Mouse (Mus musculus): Measurements from ENCODE around the gene Scgb3a1.
A peak's percentile ranks its signal among the peaks of the same experiment; 100 is the strongest.

The Scgb3a1 gene

DNA sequence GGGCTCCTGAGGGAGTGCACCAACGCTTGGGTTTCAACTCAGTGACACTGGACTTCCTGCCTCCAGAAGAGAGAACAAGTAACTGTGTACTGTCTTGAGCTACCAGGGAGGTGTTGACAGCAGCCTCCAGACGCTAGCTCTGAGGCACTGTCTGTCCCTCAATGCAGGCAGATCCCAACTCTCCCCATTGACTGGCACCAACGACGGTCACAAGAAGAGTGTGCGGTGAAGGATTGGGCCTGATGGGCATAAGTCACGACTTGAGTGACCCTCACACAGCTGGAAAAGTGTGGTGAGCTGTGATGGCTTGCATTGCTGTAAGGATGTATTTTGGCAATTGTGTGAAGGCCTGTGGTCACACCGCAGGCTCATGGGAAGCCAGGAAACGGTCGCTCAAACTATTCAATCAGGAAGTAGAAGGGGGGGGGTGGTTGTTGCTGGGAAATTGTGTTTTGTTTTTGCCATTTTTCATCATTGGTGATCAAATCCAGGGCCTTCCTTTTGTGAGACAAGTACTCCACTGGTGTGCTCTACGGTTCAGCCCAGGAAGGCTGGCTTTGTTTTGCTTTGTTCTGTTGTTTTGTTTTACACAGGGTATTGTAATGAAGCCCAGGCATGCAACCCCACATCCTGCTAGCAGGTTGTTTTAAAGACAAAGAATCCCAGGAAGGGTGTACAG is 4.5 kb upstream of the Scgb3a1 start:
- no peak for DNase-seq (ENCODE audit: low read depth, low spot score)

DNA sequence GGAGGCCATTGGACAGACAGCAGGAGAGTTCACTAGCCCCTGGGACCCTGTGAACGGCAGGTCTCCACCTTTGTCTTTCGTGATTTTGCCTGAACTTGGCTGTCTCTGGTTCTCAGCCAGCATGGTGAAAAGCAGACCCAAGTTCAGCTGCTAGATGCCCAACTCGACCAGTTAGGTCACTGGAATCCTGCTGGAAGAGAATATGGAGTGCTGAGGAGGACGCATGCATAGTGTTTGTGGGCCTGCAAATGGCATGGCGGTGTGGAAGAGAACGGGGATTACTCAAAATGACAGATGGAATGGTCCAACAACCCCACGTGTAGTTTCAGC is 4.0 kb upstream of the Scgb3a1 start:
- DNase-seq (ENCODE audit: low read depth, low spot score) = no peak

DNA sequence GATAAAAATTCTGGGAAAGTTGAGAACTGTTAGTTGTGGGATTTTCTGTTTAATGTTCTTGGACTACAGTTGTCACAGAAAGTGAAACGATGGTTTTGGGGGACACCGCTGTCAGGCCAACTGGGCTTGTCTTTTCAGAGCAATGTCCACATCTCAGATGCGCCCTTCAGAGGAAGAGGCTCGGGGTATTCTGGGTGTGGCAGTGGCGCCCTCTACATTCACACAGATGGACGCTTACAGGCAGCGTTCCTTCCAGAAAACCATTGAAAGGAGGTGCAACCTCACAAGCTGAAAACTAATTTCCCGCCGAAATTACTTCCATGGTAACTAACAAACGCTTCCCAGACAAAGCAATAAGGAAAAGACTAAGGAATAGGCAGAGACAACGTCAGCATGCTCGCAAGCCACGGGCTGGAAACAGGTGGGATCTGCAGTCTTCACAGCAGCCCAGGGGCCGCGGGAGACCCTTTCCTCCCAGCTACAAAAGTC is 1.1 kb upstream of the Scgb3a1 start:
- no peak for DNase-seq (ENCODE audit: low read depth, low spot score)

DNA sequence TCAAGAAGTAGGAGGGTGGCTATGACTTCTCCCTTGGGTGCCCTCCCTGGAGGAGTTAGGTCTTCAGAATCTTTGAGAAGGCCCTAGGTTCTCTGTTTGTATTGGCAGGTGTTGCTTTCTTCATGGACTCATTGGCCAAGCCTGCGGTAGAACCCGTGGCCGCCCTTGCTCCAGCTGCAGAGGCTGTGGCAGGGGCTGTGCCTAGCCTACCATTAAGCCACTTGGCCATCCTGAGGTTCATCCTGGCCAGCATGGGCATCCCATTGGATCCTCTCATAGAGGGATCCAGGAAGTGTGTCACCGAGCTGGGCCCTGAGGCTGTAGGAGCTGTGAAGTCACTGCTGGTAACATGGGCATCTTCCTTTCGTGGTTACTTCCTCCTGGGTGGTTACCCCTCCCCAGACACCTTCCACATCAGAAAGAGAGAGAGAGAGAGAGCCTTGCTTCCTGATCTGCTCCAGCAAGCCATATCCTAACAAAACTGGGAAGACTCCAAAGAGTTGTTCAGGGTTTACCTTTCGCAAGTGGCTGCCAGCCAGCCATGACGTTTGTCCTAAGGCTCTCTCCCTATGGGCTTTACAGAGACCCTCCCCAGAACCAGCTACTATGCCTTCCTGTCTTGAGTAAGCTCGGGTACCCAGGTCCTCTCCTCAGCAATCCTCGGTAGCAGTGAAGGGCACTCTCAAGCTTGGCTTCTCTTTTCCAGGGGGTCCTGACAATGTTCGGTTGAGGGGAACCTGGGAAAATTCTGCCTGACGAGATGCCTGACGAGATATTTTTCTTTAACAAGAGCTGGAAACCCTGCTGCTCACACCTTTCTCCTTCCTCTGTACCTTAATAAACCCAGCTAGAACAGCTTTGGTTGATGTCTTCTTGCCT is 1.1 kb downstream of the Scgb3a1 start:
- DNase-seq (ENCODE audit: low read depth, low spot score) = no peak

DNA sequence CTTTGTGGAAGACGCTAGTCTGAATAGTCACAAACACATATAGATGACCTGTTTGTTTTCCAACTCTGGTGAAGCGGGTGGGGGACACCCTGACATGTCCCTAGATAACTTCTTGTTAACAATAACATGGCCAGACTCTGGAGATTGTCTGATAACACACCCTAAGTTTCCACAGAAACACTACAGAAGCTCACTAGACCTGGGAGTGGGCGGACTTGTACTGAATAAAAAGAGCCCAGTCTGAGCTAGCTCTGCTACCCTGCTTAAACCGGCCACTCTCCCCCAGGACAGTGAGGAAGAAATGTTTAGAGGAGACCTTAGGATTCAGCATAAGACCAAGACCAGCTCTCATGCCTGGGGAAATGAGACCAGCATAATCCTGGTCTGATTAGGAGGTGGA is 2.1 kb downstream of the Scgb3a1 start:
- no peak for DNase-seq (ENCODE audit: low read depth, low spot score)

DNA sequence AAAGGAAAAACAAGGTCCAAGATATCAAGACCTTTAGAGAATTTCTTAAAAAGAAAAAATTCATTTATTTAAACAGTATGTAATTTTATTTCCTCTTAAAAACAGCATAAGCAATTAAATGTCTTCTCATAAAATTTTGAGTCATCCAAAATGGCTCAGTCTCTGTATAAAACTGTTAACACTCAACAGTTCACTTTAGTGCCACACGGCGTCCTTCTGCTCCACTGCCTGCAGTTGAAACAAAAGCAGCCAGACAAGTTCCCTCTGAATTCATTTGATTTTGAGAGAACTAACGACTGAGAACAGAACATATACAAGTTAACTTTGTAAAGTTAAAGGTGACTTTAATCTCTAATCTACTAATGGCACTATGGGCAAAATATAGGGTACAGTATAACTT is 10.0 kb downstream of the Scgb3a1 start:
- DNase-seq (ENCODE audit: low read depth, low spot score) = no peak

DNA sequence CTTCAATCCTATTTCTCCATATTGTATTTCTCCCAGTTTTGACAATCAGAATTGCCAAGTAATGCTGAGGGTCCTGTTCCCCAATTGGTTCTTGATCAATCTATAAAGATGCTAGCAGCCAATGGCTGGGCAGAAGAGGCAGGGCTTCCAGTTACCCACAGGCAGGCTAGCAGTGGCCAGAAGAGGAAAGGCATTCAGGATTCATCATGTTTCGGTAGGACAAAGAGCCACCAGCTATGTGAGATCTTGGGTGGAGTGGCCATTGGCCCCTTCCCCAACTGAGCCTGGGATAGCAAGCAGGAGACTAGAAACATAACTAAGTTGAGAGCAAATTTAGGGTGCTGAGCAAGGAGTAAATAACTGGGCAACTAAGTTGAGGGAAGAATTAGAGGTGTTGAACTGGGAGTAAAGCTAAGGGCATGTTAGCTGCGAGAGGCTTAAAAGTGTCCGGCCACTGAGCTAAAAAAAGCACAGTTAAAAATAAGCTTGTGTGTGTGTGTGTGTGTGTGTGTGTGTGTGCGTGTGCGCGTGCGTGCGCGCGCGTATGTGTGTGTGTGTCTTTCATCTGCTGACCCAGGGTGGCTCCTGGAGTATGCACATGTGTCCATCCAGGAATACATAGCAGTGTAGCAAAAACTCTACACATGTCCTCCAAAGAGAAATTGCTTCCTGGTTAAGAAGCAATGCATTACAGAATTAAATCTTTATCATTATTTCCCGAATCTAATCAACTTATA is 21.0 kb downstream of the Scgb3a1 start:
- no peak for DNase-seq (ENCODE audit: low read depth, low spot score)

DNA sequence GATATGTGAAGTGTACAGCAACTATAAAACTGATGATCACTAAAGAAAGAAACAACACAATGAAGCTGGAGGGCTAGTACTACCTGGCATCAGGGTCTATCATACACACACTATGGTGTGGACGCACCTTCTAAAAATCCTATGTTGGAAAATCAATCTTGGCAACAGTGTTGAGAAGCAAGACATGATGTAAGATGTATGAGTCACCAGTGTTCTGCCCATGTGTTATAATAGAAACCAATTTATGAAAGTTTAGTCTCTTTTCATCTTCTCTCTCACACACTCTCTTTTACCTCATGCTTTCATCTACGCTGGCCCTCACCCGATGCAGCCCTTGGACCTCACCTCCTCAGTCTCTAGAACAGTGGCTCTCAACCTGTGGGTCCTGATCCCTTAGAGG is 31.6 kb downstream of the Scgb3a1 start:
- no peak for DNase-seq (ENCODE audit: low read depth, low spot score)

DNA sequence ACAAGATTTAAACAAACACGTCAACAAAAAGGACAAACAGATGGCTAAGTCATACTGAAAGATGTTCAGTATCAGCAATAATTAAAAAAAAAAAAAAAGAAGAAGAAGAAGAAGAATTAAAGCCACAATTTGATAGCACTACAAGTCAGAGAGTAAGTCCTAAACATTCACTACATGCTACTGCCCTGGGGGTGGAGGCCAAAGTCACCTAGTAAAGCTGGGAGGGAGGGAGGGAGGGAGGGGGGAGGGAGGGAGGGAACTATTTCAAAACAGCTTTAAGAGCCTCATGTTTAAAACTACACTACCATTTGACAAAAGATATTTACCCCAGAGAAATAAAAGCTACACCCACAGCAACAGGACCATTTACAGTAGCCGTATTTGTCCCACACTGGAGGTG is 32.3 kb downstream of the Scgb3a1 start:
- no peak for DNase-seq (ENCODE audit: low read depth, low spot score)

DNA sequence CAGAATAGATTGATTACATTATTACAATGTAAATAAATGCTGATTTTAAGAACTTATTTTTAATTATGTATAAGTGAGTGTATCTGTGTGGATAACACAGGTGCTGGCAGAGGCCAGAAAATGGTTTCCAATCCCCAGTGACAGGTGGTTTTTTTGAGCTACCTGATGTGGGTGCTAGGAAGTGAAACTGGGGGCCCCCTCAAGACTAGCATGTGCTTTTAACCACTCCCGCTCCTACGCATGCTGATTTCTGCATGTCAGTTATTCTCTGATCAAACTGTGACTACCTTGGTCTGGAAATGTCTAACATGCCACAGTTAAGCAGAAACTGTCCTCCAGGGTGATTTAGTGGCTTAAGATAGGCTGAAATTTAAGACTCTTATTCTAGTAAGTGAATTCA is 33.1 kb downstream of the Scgb3a1 start:
- DNase-seq (ENCODE audit: low read depth, low spot score) = no peak

DNA sequence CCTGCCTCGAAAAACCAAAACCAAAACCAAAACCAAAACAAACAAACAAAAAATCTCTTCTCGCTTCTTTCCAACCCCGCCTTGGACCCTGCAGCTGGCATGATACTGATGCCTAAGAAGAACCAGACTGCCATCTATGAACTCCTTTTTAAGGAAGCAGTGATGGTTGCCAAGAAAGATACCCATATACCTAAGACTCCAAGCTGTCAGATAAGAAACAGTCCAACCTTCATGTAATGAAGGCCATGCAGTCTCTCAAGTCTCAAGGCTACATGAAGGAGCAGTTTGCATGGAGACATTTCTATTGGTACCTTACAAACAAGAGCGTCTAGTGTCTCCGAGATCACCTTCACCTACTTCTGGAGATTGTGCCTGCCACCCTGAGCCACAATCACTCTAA is 34.4 kb downstream of the Scgb3a1 start:
- no peak for DNase-seq (ENCODE audit: low read depth, low spot score)

DNA sequence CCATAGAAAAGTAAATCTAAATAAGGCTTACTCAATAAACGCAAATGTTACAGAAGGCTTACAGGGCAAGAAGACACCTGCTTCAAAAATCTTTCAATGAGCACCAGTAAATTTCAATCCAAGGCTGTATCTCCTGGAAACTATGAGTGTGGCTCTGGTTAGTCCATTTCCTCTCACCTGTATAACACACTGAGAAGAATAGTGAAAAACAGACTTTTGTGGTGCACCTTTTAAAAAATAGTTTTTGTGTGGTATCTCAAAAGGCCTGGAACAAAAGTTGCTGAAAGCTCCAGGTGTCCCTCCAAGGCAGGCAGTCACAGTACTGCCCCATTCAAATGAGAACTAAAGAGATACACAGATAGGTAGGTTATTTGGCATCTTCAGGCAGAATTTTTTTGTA is 35.7 kb downstream of the Scgb3a1 start:
- DNase-seq (ENCODE audit: low read depth, low spot score) = no peak

DNA sequence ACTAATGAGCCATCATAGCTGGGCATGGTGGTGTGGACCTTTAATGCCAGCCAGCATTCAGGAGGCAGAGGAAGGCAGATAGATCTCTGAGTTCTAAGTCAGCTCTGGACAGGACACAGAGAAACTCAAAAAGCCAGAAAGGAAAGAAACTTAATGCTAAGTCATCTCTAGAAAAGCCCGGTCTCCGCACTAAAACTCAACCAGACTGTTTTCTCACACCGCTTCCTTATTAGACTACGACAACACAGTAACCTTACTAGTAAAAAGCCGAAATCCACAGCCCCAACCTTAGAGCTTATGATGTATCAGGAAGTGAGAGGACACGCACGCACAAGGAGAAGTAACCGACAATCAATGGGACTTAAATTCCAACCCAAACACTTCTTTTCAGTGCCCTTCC is 38.6 kb downstream of the Scgb3a1 start:
- DNase-seq (ENCODE audit: low read depth, low spot score) = no peak

DNA sequence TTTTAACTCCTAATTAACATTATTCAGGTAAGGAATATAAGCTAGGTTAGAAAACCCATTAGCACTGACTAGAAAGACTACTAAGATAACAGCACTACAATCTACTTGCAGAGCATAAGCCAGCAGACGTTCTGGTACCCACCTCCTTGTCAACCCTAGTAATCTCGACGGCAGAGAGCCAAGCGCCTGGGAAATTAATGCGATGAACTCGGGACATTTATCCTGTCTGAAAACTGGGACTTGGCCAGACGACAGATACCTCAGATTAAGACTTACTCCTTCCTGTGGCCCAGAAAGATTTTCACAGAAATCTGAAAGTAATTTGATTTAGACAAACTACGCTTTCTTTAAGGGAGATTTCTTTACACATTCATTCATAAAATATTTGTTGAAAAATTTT is 41.4 kb downstream of the Scgb3a1 start:
- DNase-seq (ENCODE audit: low read depth, low spot score) = peak; percentile 60

DNA sequence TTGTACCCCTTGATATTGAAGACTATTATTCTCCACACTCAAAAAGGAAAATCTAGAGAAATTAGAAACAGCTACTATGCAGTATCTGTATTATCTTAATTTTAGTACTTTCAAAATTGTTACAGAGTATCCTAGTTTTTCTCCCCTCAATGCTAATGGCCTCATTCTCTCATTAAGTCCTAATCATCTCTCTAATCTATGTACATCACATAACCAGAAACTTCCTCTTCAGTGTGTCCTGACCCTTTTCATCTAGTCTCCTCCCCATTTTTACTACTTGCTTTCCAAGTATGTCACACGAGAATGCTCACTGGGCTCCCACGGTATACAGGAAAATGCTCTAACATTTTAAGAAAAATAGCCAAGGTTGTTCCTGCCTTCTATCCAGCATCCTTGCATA is 44.4 kb downstream of the Scgb3a1 start:
- DNase-seq (ENCODE audit: low read depth, low spot score) = no peak

DNA sequence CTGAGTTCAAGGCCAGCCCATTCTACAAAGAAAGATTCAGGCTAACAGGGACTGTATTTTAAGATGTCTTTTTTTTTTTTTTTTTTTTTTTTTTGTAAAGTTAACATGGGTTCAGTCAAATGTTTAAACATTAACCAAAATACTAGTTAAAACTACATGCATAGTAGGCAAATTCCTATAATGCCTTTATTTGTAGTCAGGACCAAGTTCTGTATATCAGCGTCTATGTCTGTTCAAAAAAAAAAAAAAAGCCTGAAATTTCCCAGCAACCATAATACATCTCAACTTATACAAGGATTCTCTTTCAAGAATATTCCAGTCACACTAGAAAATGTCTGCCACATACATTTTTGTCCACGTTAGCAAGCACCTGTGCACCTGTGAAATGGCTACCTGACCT is 47.3 kb downstream of the Scgb3a1 start:
- DNase-seq (ENCODE audit: low read depth, low spot score) = no peak

DNA sequence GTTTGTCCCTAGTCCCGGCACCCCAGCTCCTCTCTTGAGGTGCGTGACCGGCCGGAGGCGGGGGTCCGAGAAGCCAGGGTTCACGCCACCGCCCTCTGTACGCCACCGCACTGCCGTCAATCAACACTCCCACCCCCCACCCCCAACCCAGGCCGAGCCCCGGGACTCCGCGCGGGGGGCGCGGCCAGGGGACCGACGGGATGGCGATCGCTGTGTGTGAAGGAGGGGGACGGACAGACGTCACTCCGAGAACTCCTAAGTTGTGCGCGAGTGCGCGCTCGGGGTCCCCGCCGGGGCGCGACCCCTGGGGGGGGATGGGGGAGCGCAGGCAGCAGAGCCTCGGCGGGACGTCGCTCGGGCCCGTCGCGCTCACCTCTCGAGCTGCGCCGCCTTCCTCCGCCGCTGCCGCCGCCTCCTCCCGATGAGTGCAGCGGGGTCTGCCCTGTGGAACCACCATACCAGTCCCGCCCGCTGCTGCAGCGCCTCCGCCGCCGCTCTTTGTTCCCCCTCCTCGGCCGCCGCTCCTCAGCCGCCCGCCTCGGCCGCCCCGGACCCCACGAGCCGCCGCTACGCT is 48.7 kb downstream of the Scgb3a1 start:
- DNase-seq (ENCODE audit: low read depth, low spot score) = no peak

DNA sequence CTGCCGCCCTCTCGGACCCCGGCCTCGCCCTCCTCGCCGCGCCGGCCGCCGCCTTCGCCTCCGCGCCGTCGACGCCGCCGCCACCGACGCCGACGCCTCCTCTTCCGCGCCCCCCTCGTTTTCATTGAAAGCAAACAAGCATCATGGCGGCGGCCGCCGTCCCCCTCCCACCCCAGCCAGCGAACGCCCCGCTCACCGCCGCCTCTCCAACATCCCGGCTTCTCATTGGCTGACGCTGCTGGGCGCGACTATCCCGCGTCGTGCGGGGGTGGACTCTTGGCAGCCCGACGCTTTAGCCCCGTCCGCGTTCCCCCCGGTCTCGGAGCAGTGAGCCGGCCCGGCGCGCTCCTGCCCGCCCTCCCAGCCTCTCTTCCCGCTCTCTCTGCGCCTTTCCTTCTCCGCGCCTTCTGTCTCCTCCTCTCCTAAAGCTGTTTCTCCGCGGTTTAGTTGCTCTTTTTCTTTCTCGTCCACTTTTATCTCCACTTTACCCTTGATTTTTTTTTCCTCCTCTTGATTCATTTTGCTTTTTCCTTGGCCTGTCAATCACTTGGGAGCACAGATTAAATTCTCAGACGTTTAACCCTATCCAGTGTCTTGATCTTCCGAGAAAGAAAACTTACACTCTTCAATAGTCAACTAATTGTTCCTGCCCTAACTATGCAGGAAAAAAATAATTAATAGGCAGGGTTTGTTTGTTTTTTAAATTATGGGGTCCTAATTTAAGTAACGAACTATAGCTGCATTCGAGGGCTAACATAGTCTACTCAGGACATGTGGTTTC is 49.3 kb downstream of the Scgb3a1 start, which contains the start of gene Cnot6:
Gene Cnot6 (minus strand): TSS at position 169 of the 781 bp plus-strand sequence.
- peak; percentile 99 for DNase-seq (ENCODE audit: low read depth, low spot score)

DNA sequence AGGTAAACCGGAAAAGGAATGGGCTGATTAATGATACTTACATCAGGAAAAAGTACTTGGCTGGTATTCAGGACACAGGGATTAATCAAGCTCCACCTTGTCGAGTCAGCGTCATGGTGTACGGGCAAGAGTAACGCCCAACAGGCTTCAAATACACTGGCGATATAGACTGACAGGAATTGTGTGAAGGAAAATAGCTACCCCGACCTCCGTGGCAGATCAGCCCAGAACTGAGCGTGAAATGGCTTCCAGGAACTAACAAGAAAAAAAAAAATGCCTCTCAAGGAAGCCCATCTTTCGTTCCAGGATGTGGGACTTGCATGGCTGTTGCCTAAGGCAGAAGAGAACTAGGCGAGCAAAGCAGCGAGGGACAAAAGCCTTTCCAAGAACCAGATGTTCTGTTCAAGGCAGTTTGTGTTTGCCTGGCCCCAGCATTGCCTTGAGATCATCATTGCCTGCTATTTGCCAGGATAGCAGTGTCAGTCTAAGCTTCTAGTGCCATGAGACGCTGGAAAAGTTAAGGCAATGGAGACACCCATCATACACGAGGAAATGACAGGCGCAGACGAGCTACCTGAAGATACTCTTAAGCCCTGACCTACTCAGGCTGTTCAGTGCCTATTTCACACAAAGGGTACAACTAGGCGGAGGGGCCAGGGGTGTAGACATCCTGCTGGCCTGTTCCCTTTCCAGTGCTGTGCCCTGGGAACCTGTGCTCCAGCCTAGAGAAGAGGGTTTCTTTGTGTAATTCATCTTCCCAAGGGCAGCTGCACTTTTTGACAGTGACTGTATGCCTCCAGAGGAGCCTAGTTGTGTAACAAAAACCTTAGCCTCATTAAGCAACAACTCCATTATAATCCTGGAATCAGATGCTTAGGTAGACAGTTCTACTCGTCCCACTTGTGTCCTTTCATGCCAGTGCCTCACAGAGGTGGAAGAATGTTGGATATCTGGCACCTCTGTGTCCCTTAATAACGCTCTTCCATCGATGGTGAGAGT is 50.2 kb downstream of the Scgb3a1 start:
- DNase-seq (ENCODE audit: low read depth, low spot score) = no peak

Data from retina, postnatal 7 days (tissue).